Mouse (Mus musculus) heart, postnatal 4 days (tissue): ENCODE data around the gene Gnas. TPM values are rescaled to one million over a fixed set of nuclear protein-coding genes. Genes with fewer than 3 reads are reported as not detected.

Experiments used
- DNase-seq: peaks from one replicate; pipeline ENCODE4 v3.0.0; 2021
- microRNA-seq, 2 experiments: library from miRNA; unstranded; fragments of <30 nt; microRNA quantifications; one replicate each; pipeline ENCODE4 v1.2.0; 2021 to 2022
- total RNA-seq, 2 experiments: library from RNA; stranded (reverse); gene quantifications; 2 replicates each; pipeline ENCODE4 v1.2.3; 2021

Gene Gnas
- total RNA-seq, 2 experiments from 2014 or later: 1,794 to 1,822 TPM

DNA sequence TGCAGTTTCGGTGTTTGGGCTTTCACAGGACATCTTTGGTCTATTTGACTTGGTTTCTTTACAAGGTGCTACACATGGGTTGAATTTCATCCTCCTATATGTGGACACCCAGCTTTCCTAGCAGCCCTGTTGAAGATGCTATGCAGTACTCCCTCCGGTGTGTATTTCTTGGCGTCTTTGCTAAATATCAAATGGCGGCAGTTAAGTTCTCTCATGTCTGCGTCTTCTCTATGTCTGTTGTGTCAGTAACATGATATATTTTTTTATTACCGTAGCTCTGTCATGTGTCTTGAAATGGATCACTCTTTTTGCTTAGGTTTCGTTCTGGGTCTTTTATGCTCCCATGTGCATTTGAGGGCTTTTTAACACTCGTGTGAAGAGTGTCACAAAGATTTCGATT is 96.9 kb downstream of the Gnas start:
- no peak for DNase-seq

GRCm38 (mm10) chr2:174391936-174392335 is 107.8 kb downstream of the Gnas start:
- no peak for DNase-seq

DNA sequence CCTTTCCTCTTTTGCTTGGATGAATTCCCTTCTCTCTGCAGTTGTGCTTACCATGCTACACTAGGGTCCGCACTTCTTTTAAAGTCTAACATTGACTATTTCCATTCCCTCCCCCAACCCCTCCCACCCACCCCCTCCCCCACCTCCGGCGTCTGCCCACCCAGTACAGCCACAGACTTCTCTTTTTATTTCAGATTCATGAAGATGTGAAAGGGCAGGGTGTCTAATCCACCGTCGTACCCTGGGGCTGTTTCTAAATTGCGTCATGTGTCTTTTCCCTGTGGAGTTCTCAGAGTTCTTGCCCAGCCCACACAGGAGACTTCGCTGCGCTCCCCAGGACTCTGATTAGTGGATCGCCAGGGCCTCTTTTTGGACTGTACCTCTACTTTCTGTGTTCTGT is 108.4 kb downstream of the Gnas start:
- no peak for DNase-seq

DNA sequence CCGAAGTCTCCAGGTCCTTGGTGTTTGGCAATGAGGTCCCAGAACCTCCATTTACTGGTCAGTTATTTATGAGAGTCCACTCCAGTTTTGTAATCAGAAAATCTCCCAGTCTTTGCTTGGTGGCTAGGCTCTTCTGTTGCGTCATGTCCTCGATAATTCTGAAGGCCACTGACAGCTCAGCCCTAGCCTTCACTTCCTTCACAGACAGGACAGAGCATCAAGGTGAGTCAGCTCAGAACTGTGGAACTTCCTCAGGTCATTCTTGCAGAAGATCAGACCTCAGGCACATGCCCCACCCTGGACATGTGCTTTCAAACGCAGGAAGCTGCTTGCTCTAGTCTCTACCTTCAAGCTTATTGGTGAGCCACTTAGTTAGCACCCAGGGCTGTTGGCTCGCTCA is 109.3 kb downstream of the Gnas start:
- DNase-seq: no peak

Small RNAs within 50 kb of the gene (microRNA-seq; reads per million reads assigned to microRNA genes)
- 0 reads per million in 2 experiments for gene Gm27591
- 2,118 to 2,495 reads per million in 2 experiments for gene Mir296
- gene Mir298: 3,357 to 5,989 reads per million in 2 experiments

Other genes with a start within 250 kb of the Gnas start
- gene Stx16, start 208.0 kb upstream of the Gnas start, total RNA-seq: 10 to 100 TPM; 37.5 to 38.3 TPM
- gene Npepl1, start 174.0 kb upstream of the Gnas start, total RNA-seq: 10 to 100 TPM; 64.1 to 65.0 TPM
- gene Gm20721, start 62.4 kb downstream of the Gnas start, total RNA-seq: 1 to 10 TPM; 2.2 to 3.4 TPM
- 10 to 100 TPM; 50.5 to 56.3 TPM for gene Nelfcd, start 131.5 kb downstream of the Gnas start, total RNA-seq
- 10 to 100 TPM; 49.4 to 50.2 TPM for gene Ctsz, start 154.7 kb downstream of the Gnas start, total RNA-seq
- gene Tubb1, start 166.4 kb downstream of the Gnas start, total RNA-seq: 1 to 10 TPM; 1.3 to 1.7 TPM
- gene Atp5e, start 179.8 kb downstream of the Gnas start, total RNA-seq: 1,000 to 10,000 TPM in 1 of 2 experiments, 100 to 1,000 TPM in 1; 968 to 1,079 TPM
- 100 to 1,000 TPM in 1 of 2 experiments, 10 to 100 TPM in 1; 96.7 to 106 TPM for gene Prelid3b, start 188.8 kb downstream of the Gnas start, total RNA-seq